Mouse (Mus musculus) ES-E14 (cell line): ENCODE results near the gene Gm30302. TPM values are rescaled to one million over a fixed set of nuclear protein-coding genes. Genes with fewer than 3 reads are reported as not detected.
"Not testable (repeated sequence)": the region's sequence is repeated elsewhere in the genome, so short reads cannot be mapped to it uniquely, and the experiment has no call there.

Experiments used
- DNase-seq: peaks from one replicate; pipeline ENCODE4 v3.0.0-alpha.2; 2013; ENCODE audit warnings: low read depth, low spot score
- H3K27ac ChIP-seq: 2 replicates; pipeline ENCODE4 v1.5.1; 2012; ENCODE audit warnings: low read depth, mild to moderate bottlenecking, low read length, moderate library complexity, mixed read lengths; ENCODE audit not compliant: poor library complexity, insufficient read depth, severe bottlenecking
- H3K36me3 ChIP-seq: 2 replicates; pipeline ENCODE4 v1.6.1; 2012; ENCODE audit warnings: mild to moderate bottlenecking, low read length, moderate library complexity, mixed read lengths; ENCODE audit not compliant: control insufficient read depth, poor library complexity, insufficient read depth, severe bottlenecking
- H3K4me1 ChIP-seq, 2 experiments: fragments of 150-350 bp in 1 of 2; sonication (generic) in 1 of 2; 2 replicates each; pipeline ENCODE4 v1.6.1; 2012; ENCODE audit warnings: low read length in 2 of 2, mild to moderate bottlenecking in 1 of 2, mixed read lengths in 1 of 2; ENCODE audit not compliant: control insufficient read depth in 2 of 2, insufficient read depth in 2 of 2, poor library complexity in 1 of 2
- H3K4me3 ChIP-seq, 2 experiments: fragments of 150-350 bp in 1 of 2; sonication (generic) in 1 of 2; 2 replicates each; pipeline ENCODE4 v1.5.1; 2012; ENCODE audit warnings: low read length in 2 of 2, low read depth in 1 of 2, mild to moderate bottlenecking in 1 of 2, mixed read lengths in 1 of 2; ENCODE audit not compliant: insufficient read depth in 1 of 2, poor library complexity in 1 of 2, severe bottlenecking in 1 of 2
- H3K9ac ChIP-seq: 2 replicates; pipeline ENCODE4 v1.6.1; 2012; ENCODE audit warnings: low read depth, mild to moderate bottlenecking, low read length, mixed read lengths; ENCODE audit not compliant: poor library complexity, insufficient read depth, severe bottlenecking
- H3K9me3 ChIP-seq: fragments of 150-350 bp; sonication (generic); 2 replicates; pipeline ENCODE4 v1.6.1; 2012; ENCODE audit warnings: low read depth, mild to moderate bottlenecking, low read length; ENCODE audit not compliant: control insufficient read depth, insufficient read depth
- CHD2 ChIP-seq: IDR thresholded peaks from 2 replicates; pipeline ENCODE4 v1.6.1; 2014; ENCODE audit warnings: mild to moderate bottlenecking, low read depth, low read length, inconsistent platforms
- HCFC1 ChIP-seq: IDR thresholded peaks from 2 replicates; pipeline ENCODE4 v1.6.1; 2012; ENCODE audit warnings: low read length, inconsistent platforms, borderline replicate concordance; ENCODE audit not compliant: insufficient read depth
- MAFK ChIP-seq: IDR thresholded peaks from 2 replicates; pipeline ENCODE4 v1.6.1; 2014; ENCODE audit warnings: mild to moderate bottlenecking, low read depth, low read length, inconsistent platforms; ENCODE audit not compliant: insufficient read depth
- ZC3H11A ChIP-seq: IDR thresholded peaks from 2 replicates; pipeline ENCODE4 v1.6.1; 2012; ENCODE audit warnings: low read depth, mild to moderate bottlenecking, inconsistent platforms, low read length, borderline replicate concordance
- ZNF384 ChIP-seq: IDR thresholded peaks from 2 replicates; pipeline ENCODE4 v1.6.1; 2012; ENCODE audit warnings: low read depth, low read length, inconsistent platforms
- in situ Hi-C, 2 experiments: fragments of 600-800 bp; cut with MboI; formaldehyde crosslinking; loops; one replicate each; pipeline ENCODE4 v1.15.1; 2025; ENCODE audit warnings: low sequenced_read_pairs in 2 of 2, inconsistent platforms in 1 of 2; ENCODE audit not compliant: unreplicated experiment in 2 of 2
- total RNA-seq: library from RNA; depleted of rRNA; stranded (reverse); fragments of 300-350 nt; gene quantifications from 2 replicates; pipeline ENCODE4 v1.2.3, GENCODE M21; 2012

Gm30302 gene
- total RNA-seq, 1 experiment: not detected

DNA sequence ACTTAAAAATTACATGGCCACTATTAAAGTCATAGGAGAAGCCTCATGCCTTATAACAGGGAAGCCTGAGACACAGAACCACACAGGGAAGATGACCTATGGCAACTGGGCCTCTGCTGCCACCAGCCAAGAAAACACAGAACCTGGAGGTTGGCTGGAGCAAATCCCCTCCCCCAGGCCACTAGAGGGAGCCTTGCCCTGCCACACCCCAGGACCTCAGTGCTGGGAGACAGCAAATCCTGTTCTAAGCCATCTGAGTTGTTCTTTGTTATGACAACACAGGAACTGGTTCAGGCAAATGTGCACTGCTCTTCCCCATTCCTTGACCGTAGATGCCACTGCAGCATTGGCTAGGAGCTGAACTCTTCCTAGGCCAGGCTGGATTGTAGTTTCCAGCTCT is 8.3 kb upstream of the Gm30302 start:
- no peak for DNase-seq
- H3K4me1 ChIP-seq: no peaks in the 10 kb centered on the region
- H3K36me3 ChIP-seq: no peaks in the 10 kb centered on the region
- H3K4me3 ChIP-seq: no peak overlapping the region
- H3K9ac ChIP-seq: no peak overlapping the region
- in situ Hi-C loops: no loop called here
- TF ChIP-seq ZC3H11A (peak; percentile 12; the same call in 1 of the 2 replicates), HCFC1 (no peak)
- no peak overlapping the region for H3K27ac ChIP-seq
- H3K9me3 ChIP-seq: no peaks in the 10 kb centered on the region

DNA sequence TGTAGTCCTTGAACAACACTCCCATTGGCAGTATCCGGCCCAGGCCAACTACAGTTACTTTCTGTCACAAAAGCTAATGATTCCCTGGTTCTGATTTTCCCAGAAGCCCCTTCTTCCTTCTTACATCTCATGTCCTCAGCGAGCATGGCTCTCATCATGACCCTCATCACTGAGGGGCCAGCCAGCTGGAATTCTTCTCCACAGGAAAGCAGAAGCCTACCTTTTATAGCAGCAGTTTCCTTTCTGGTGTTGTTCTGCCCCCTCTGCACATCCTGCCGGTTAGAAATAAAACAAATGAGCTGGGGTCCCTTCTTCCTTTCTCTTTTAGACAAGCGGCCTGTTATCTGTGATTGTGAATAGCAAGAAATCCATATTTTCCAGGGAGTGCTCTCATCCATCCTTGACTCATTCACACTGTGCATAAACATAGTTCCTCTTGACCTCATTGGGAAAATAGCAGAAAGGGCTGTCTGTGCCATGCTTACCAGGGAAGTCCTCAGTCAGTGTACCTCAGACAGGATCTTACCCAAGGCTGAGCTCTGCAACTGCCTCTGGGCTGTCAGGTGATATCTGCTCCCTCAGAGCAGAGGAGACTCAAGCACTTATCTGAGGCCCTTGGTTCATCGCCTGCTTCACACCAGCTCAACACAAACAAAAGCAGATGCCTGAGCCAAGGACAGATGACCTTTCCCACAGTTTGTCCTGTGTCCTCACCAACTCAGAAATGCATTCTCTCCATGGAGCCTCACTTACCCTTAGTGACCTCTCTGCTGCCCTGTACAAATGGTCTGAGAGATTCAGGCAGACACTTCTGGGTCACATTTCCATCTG is 10.0 kb downstream of the Gm30302 start:
- no peaks in the 10 kb centered on the region for H3K4me1 ChIP-seq
- H3K27ac ChIP-seq: no peak overlapping the region
- TF ChIP-seq CHD2: no peak
- no peak for TF ChIP-seq HCFC1
- TF ChIP-seq ZNF384: no peak
- no peak for TF ChIP-seq ZC3H11A
- no peak for TF ChIP-seq MAFK
- no peak for DNase-seq
- H3K9me3 ChIP-seq: no peaks in the 10 kb centered on the region
- no peaks in the 10 kb centered on the region for H3K36me3 ChIP-seq
- no peak overlapping the region for H3K9ac ChIP-seq
- in situ Hi-C loops: no loop called here
- H3K4me3 ChIP-seq: no peak overlapping the region

DNA sequence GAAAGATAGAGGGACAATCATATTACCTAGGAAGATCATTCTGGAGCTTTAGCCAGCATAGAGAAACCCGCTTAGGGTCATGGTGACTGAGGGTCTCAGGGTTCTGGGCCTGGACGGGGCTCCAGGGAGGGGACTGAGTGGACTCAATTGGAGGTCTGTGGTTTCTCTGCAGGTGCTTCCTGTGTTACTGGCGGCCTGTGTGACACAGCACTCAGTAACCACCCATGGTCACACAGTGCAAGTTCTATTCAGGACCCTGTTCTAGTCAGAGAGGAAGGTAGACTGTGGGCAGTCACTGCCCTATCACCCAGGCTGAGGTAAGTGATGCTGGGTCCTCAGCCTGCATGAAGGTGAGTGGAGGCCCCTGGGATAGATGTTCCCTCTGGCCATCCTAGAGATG is 14.9 kb downstream of the Gm30302 start:
- H3K9me3 ChIP-seq: no peaks in the 10 kb centered on the region
- in situ Hi-C loops: no loop called here
- no peaks in the 10 kb centered on the region for H3K4me1 ChIP-seq
- no peak overlapping the region for H3K4me3 ChIP-seq
- no peaks in the 10 kb centered on the region for H3K36me3 ChIP-seq
- H3K27ac ChIP-seq: no peak overlapping the region
- H3K9ac ChIP-seq: no peak overlapping the region
- TF ChIP-seq MAFK (no peak), HCFC1 (no peak), ZC3H11A (no peak), ZNF384 (no peak), CHD2 (no peak)
- no peak for DNase-seq

DNA sequence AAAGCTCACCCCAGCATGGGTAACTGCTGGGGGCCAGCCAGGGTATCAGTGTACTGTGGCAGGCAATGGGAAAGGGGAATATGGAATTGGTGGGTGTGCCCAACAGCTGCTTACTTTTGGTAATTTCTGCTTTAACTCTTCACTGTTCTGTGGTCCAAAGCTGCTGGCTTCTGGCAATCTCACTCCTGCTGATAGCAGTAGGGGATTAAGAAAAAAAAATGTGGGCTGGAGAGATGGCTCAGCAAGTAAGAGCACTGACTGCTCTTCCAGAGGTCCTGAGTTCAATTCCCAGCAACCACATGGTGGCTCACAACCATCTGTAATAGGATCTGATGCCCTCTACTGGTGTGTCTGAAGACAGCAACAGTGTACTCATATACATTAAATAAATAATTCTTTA is 27.3 kb downstream of the Gm30302 start:
- H3K36me3 ChIP-seq, DNase-seq, H3K27ac ChIP-seq, H3K4me1 ChIP-seq, H3K9me3 ChIP-seq, H3K9ac ChIP-seq, H3K4me3 ChIP-seq, in situ Hi-C loops: not testable (repeated sequence)

DNA sequence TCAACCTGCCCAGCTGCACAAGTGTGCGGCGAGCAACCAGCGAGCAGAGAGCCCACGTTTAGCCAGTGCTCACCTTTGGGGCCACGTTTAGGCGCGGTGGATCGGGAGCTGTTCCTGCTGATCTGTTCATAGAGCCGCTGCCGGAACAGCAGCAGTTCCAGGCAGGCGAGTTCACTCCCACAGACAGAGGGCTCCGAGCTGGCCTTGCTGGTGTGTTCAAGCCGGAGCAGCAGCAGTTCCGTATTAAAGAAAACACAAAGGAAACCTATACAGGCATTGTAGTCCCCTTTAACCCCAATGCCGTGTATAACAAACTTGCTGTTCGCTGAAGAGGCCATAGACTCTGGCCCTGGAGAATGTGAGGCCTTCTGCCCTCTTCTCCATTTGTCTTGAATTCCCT is 29.7 kb downstream of the Gm30302 start:
- in situ Hi-C loops: no loop called here
- TF ChIP-seq MAFK (no peak), HCFC1 (no peak), ZNF384 (no peak), ZC3H11A (no peak), CHD2 (no peak)
- Histone ChIP-seq H3K9ac (no peak overlapping the region), H3K4me1 (no peaks in the 10 kb centered on the region), H3K9me3 (no peaks in the 10 kb centered on the region), H3K36me3 (no peaks in the 10 kb centered on the region), H3K4me3 (no peak overlapping the region), H3K27ac (no peak overlapping the region)
- DNase-seq: no peak
